Mouse (Mus musculus) layer of hippocampus, postnatal 10 days (tissue): Measurements from ENCODE around the gene Naip2. TPM values are rescaled to one million over a fixed set of nuclear protein-coding genes. Genes with fewer than 3 reads are reported as not detected.
A peak's percentile ranks its signal among the peaks of the same experiment; 100 is the strongest.

Experiments used
- DNase-seq, 2 experiments: peaks; one replicate each; pipeline ENCODE4 v3.0.0; 2021; ENCODE audit warnings: low spot score in 2 of 2
- total RNA-seq, 2 experiments: library from RNA; stranded (reverse); gene quantifications; 2 replicates each; pipeline ENCODE4 v1.2.3; 2021

Naip2 gene
- total RNA-seq, 2 experiments from 2014 or later, result 0.34 to 0.45 TPM

- DNase-seq, result peak in 1 of 2 experiments; percentile 24
These were observed 89.5 kb downstream of the Naip2 start for GRCm38 (mm10) chr13:100112218-100112972.

- peak; percentile 68 to 83 for DNase-seq
These were observed 94.0 kb downstream of the Naip2 start, which contains the start of gene Serf1 for GRCm38 (mm10) chr13:100107652-100108472. Gene Serf1, plus strand, starts transcription at chr13:100108012.

GRCm38 (mm10) chr13:100103748-100104254 lies 98.1 kb downstream of the Naip2 start, which contains the start of gene Bdp1:
Gene Bdp1, minus strand, starts transcription at chr13:100104070.
- peak; percentile 97 for DNase-seq

- DNase-seq, result no peak
These were observed 98.7 kb downstream of the Naip2 start for GRCm38 (mm10) chr13:100103052-100103658.

GRCm38 (mm10) chr13:100098808-100099207 lies 103.1 kb downstream of the Naip2 start:
- no peak for DNase-seq

Other genes with a start within 250 kb of the Naip2 start
- gene Mccc2, start 186.5 kb downstream of the Naip2 start, total RNA-seq, result 10 to 100 TPM; 33.0 to 38.7 TPM
- 10 to 100 TPM; 33.4 to 35.3 TPM for gene Bdp1, start 98.0 kb downstream of the Naip2 start, total RNA-seq
- gene Serf1, start 94.1 kb downstream of the Naip2 start, total RNA-seq, result 10 to 100 TPM; 49.2 to 63.3 TPM
- gene Smn1, start 77.2 kb downstream of the Naip2 start, total RNA-seq, result 10 to 100 TPM; 39.3 to 45.0 TPM
- gene Naip5, start 44.2 kb upstream of the Naip2 start, total RNA-seq, result under 1 TPM; 0.25 to 0.29 TPM
- gene Naip6, start 115.6 kb upstream of the Naip2 start, total RNA-seq, result under 1 TPM; 0.16 to 0.37 TPM